Mouse (Mus musculus): ENCODE measurements at regions not wholly inside any gene's neighbourhood (a gene's known extent, or its start where the extent isn't known, plus 50 kb on each side); places are given as distances from the start of the nearest gene placed in this dataset.
A peak's percentile ranks its signal among the peaks of the same experiment; 100 is the strongest.

DNA sequence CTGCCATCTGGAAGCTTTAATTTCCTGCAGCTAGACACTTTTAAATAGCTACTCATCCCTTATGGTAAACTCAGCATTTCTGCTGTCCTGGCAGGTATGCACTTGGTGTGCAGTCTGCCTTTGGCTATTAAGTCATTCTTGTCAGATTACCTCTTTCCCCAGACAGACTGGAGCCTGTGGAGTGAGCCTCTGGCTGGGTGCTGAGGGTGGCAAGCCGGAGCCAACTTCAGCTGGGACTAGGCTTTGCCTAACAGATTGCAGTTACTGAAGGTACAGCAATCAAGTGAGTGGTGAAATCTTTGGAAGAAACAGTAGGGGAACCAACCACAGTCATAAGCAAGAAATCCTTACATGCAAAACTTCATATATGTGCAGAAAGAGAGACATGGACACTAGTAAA lies 347.8 kb downstream of the Sis start:
- TF ChIP-seq CTCF (IDR thresholded peaks at IDR 0.05): no peak
- Histone ChIP-seq H3K4me2 (ENCODE audit: low read depth, low read length, poor library complexity, severe bottlenecking) (no peak overlapping the region), H3K4me1 (ENCODE audit: insufficient read depth, low read length) (no peaks in the 10 kb centered on the region), H3K4me3 (ENCODE audit: low read depth, low read length) (no peak overlapping the region), H3K27me3 (ENCODE audit: insufficient read depth, low read length) (no peaks in the 10 kb centered on the region), H3K9me3 (ENCODE audit: low read length) (no peaks in the 10 kb centered on the region), H3K9ac (replicated peaks; ENCODE audit: low read length, poor library complexity, severe bottlenecking) (no peak overlapping the region), H3K27ac (ENCODE audit: low read depth, low read length) (no peak overlapping the region), H3K36me3 (ENCODE audit: insufficient read depth, low read length) (no peaks in the 10 kb centered on the region)
- peak; percentile 44 for DNase-seq (ENCODE audit: low spot score)
- WGBS: 85% methylated on average over 1 of the region's 1 CpGs
- no peak for ATAC-seq (ENCODE audit: low FRiP score)

DNA sequence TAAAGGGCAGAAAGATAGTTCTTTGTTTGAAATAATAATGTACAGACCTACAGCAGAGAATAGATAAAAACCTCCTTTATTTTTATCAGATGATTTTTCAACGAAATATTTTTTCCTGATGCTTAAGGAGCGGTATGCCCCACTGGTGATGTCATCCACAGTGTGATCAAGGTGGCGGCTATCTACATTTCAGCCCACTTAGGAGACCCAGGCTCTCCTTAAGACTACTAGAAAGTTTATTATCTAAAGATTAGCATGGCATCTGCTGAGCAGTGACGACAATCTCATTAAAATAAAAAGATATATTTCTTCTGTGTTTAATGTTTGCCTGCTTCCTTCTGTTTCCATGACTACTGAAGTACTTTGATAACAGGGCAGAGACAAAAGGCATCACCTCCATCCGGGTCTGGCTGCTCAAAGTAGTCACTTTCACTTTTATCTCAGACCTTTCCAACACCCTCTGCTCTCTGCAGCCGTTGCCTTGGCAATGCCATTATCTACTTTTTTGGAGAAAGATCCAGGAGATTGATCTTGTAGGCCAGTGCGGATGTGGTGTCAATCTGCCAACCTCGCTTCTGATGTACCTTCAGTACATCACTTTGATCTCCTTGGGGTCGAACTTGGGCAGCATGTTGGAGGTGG lies 363.8 kb downstream of the Sis start:
- DNase-seq (ENCODE audit: low spot score): no peak
- H3K9me3 ChIP-seq (ENCODE audit: low read length): no peaks in the 10 kb centered on the region
- no peak overlapping the region for H3K4me3 ChIP-seq (ENCODE audit: low read depth, low read length)
- H3K36me3 ChIP-seq (ENCODE audit: insufficient read depth, low read length): no peaks in the 10 kb centered on the region
- H3K27ac ChIP-seq (ENCODE audit: low read depth, low read length): no peak overlapping the region
- TF ChIP-seq CTCF (IDR thresholded peaks at IDR 0.05): no peak
- no peaks in the 10 kb centered on the region for H3K27me3 ChIP-seq (ENCODE audit: insufficient read depth, low read length)
- 51% methylated on average over 9 of the region's 9 CpGs for WGBS
- ATAC-seq (ENCODE audit: low FRiP score): peak; percentile 58; the same call in 1 of the 2 replicates
- no peaks in the 10 kb centered on the region for H3K4me1 ChIP-seq (ENCODE audit: insufficient read depth, low read length)
- H3K4me2 ChIP-seq (ENCODE audit: low read depth, low read length, poor library complexity, severe bottlenecking): no peak overlapping the region
- H3K9ac ChIP-seq (replicated peaks; ENCODE audit: low read length, poor library complexity, severe bottlenecking): no peak overlapping the region

All from midbrain, postnatal 0 days (tissue).